Mouse (Mus musculus) natural killer cell, adult 2 months (primary cell): ENCODE results near the gene Gfer.
"Not testable (repeated sequence)": the region's sequence is repeated elsewhere in the genome, so short reads cannot be mapped to it uniquely, and the experiment has no call there.

Source experiments
- DNase-seq, 2 experiments: peaks; one replicate each; pipeline ENCODE4 v3.0.0; 2022; ENCODE audit warnings: low spot score in 2 of 2

The Gfer gene

GRCm38 (mm10) chr17:24687146-24687595, 8.8 kb downstream of the Gfer start:
- peak; percentile 42 to 51 for DNase-seq

GRCm38 (mm10) chr17:24686514-24686913, 9.4 kb downstream of the Gfer start:
- DNase-seq: peak; percentile 49 to 65

GRCm38 (mm10) chr17:24677500-24678080, 18.4 kb downstream of the Gfer start:
- no peak for DNase-seq

GRCm38 (mm10) chr17:24676877-24677276, 19.1 kb downstream of the Gfer start:
- DNase-seq: no peak

- DNase-seq: peak; percentile 66 to 75
These were observed 19.8 kb downstream of the Gfer start for GRCm38 (mm10) chr17:24676187-24676586.

- DNase-seq: no peak
These were observed 21.7 kb downstream of the Gfer start for GRCm38 (mm10) chr17:24674277-24674676.

- DNase-seq: no peak
These were observed 23.8 kb downstream of the Gfer start for GRCm38 (mm10) chr17:24672141-24672540.

- peak; percentile 49 to 72 for DNase-seq
These were observed 24.6 kb downstream of the Gfer start for GRCm38 (mm10) chr17:24671346-24671745.

- DNase-seq: no peak
These were observed 25.6 kb downstream of the Gfer start for GRCm38 (mm10) chr17:24670246-24670844.

- DNase-seq: peak; percentile 91 to 93
These were observed 26.3 kb downstream of the Gfer start, which contains the start of gene Zfp598 for GRCm38 (mm10) chr17:24669545-24670245. TSS of gene Zfp598 (plus strand) at chr17:24669687.

GRCm38 (mm10) chr17:24669214-24669544, 26.8 kb downstream of the Gfer start:
- not testable (repeated sequence) for DNase-seq

GRCm38 (mm10) chr17:24667416-24667815, 28.5 kb downstream of the Gfer start:
- DNase-seq: peak; percentile 62 to 70

- DNase-seq: not testable (repeated sequence)
These were observed 28.9 kb downstream of the Gfer start for GRCm38 (mm10) chr17:24667011-24667410.

- DNase-seq: peak in 1 of 2 experiments; percentile 18
These were observed 37.8 kb downstream of the Gfer start, which contains the start of gene Npw for GRCm38 (mm10) chr17:24658017-24658758. TSS of gene Npw (minus strand) at chr17:24658457.

GRCm38 (mm10) chr17:24654969-24655368, 41.0 kb downstream of the Gfer start:
- no peak for DNase-seq

GRCm38 (mm10) chr17:24653967-24654710, 41.8 kb downstream of the Gfer start:
- peak; percentile 63 to 73 for DNase-seq

- no peak for DNase-seq
These were observed 44.1 kb downstream of the Gfer start for GRCm38 (mm10) chr17:24651835-24652234.

- no peak for DNase-seq
These were observed 45.2 kb downstream of the Gfer start for GRCm38 (mm10) chr17:24650766-24651165.

GRCm38 (mm10) chr17:24650070-24650616, 45.8 kb downstream of the Gfer start, which contains the start of gene Slc9a3r2:
TSS of gene Slc9a3r2 (minus strand) at chr17:24650327.
- DNase-seq: no peak

- peak; percentile 18 to 31 for DNase-seq
These were observed 46.3 kb downstream of the Gfer start for GRCm38 (mm10) chr17:24649581-24650069.
